Mouse (Mus musculus) E14TG2a.4 (cell line): Measurements from ENCODE around the gene Dgat2.

Source experiments
- H3K27me3 ChIP-seq: 2 replicates; pipeline ENCODE4 v1.6.1; 2014; ENCODE audit warnings: low read length, control low read depth; ENCODE audit not compliant: insufficient read depth
- H3K36me3 ChIP-seq: 2 replicates; pipeline ENCODE4 v1.6.1; 2014; ENCODE audit warnings: low read length, control low read depth; ENCODE audit not compliant: insufficient read depth
- H3K4me1 ChIP-seq: replicated peaks from 2 replicates; pipeline ENCODE4 v1.6.1; 2014; ENCODE audit warnings: low read depth, low read length, control low read depth
- H3K4me3 ChIP-seq: replicated peaks from 2 replicates; pipeline ENCODE4 v1.5.1; 2014; ENCODE audit warnings: mild to moderate bottlenecking, low read length
- H3K9me3 ChIP-seq: 2 replicates; pipeline ENCODE4 v1.6.1; 2014; ENCODE audit warnings: low read length, control low read depth
- CTCF ChIP-seq: conservative IDR thresholded peaks from 2 replicates; pipeline ENCODE4 v1.5.1; 2014; ENCODE audit warnings: low read length
- NANOG ChIP-seq: IDR thresholded peaks from 2 replicates; pipeline ENCODE4 v1.6.1; 2014; ENCODE audit warnings: borderline replicate concordance, low read length, mixed read lengths
- POU5F1 ChIP-seq: IDR thresholded peaks from 2 replicates; pipeline ENCODE4 v1.6.1; 2014; ENCODE audit warnings: low read length, borderline replicate concordance

Gene Dgat2

DNA sequence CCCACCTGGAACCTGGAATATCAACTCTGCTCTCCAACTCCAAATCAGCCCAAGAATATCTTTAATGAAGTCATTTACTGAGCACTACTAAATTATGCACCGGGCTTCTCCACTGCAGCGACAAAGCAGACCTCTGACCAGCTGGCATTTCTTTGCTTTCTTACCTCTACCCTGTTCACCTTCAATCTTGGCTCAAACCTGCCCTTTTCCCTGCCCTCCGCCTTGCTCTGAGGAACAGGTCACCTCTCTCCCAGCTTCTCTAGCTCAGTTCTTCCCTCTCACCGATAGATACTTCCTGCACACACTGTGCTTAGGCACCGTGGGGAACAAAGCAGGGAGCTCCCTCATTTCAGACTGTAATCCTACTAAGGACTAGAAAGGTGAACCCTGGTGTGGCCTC, 59.9 kb downstream of the Dgat2 start:
- peaks cover 12% of the 10 kb centered on the region for H3K9me3 ChIP-seq
- no peaks in the 10 kb centered on the region for H3K27me3 ChIP-seq
- H3K4me3 ChIP-seq, result 0 out of 2 replicates have a peak overlapping the region, but pooled peaks have one; percentile 10
- H3K36me3 ChIP-seq, result 0 out of 2 replicates have a peak, but pooled peaks cover 2% of the 10 kb centered on the region
- H3K4me1 ChIP-seq, result peaks cover 26% of the 10 kb centered on the region
- TF ChIP-seq NANOG (no peak), POU5F1 (no peak), CTCF (no peak)

DNA sequence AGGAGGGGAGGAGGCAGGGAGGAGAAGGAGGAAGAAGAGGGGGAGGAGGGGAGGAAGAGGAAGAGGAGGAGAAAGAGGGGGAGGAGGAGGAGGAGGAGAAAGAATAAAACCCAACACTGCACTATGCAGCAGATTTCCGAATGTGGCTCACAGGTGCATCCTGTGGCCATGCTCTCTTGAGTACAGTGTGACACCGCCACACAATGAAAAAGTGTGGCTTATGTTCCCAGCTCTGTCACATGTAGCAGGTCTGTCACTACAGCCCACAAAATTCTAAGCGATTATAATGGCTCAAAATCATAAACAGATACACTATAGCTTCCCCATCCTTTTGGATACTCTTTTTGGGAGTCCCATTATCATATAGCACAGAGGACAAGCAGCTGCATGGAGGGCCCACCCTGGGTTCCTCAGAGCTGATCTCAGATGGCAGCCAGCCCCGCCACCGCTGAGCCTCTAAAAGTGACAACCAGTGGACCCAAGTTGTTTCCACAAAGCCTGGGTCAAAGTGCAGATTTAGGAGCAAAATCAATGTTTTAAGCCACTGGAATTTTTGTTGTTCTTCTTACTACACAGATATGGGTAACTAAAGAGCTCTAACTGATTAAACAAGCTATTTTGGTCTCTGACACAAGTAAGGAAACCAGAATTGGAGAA, 61.5 kb downstream of the Dgat2 start:
- TF ChIP-seq CTCF (no peak), POU5F1 (no peak), NANOG (no peak)
- peaks cover 10% of the 10 kb centered on the region for H3K4me1 ChIP-seq
- H3K9me3 ChIP-seq, result peaks cover 12% of the 10 kb centered on the region
- H3K27me3 ChIP-seq, result no peaks in the 10 kb centered on the region
- H3K4me3 ChIP-seq, result no peak overlapping the region
- 0 out of 2 replicates have a peak, but pooled peaks cover 2% of the 10 kb centered on the region for H3K36me3 ChIP-seq

DNA sequence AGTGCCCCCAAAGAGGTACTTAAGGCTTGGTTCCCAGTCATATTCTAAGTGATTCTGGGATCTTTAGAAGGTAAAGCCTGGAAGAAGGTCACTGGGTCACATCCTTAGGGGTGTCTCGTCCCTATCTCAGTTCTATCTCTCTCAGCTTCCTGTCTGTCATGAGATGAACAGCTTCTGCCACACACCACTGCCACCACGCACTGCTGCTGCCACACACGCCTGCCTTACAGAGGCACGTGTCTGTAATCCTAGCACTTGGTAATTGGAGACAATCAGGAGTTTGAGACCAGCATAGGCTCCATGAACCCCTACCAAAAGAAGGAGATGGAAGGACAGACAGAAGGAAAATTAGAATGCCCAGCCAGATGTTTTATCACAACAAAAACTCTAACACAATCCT, 62.4 kb downstream of the Dgat2 start:
- H3K4me1 ChIP-seq, result peaks cover 6% of the 10 kb centered on the region
- TF ChIP-seq NANOG (no peak), CTCF (no peak), POU5F1 (no peak)
- 0 out of 2 replicates have a peak, but pooled peaks cover 6% of the 10 kb centered on the region for H3K36me3 ChIP-seq
- peaks cover 12% of the 10 kb centered on the region for H3K9me3 ChIP-seq
- no peak overlapping the region for H3K4me3 ChIP-seq
- no peaks in the 10 kb centered on the region for H3K27me3 ChIP-seq

DNA sequence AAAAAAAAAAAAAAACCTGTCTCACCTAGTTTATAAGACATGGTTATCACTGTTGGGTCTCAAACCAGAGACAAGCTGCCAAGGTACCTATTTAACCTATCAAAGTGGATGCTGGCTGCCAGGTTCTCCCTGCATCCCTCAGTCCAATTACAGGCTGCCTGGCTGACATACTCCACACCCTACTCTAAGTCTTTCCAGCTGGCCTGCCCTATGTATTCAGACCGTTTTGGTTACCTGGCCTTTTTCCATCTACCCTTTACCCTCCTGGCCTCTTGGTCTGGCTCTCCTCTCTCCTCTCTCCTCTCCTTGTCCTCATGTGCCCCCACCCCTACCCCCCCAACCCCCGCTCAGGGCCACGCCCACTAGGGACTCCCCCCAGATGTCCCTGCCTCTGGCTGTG, 65.7 kb downstream of the Dgat2 start:
- peaks cover 13% of the 10 kb centered on the region; the same call in 1 of the 2 replicates for H3K36me3 ChIP-seq
- H3K9me3 ChIP-seq, result no peaks in the 10 kb centered on the region
- TF ChIP-seq CTCF (no peak), NANOG (no peak), POU5F1 (no peak)
- no peak overlapping the region for H3K4me3 ChIP-seq
- no peaks in the 10 kb centered on the region for H3K27me3 ChIP-seq
- H3K4me1 ChIP-seq, result no peaks in the 10 kb centered on the region

DNA sequence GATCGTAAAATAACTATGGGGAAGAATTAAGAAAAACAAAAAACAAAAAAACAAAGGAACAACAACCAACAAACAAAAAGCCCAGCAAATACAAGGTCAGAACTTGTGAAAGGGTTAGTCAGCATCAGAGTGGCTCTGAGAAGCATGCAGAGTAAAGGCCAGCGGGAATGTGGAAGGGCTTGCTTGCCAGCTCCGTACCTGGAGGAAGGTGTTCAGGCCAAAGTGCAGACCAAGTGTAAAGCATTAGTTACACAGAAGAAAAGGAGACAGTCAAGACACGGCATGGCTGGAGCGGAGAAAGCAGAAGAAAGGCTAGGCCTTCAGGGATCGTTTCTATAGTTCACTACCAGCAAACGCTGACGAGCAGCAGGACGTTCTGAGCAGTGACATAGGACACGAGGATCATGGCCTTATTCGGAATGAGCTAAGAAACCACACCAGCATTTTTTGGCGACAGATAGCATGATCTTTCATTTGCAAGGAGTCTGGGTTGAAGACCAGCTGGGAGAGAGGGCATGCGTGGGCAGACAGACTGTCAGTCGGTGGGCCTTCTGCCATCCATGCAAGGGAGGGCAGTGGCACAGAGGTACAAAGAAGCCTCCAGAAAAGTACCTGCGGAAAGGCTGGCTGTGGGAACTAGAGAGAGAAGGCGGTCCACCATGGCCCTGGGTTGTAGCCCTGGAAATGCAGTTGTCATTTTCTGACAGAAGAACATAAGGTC, 68.4 kb downstream of the Dgat2 start:
- H3K9me3 ChIP-seq, result no peaks in the 10 kb centered on the region
- peaks cover 13% of the 10 kb centered on the region; the same call in 1 of the 2 replicates for H3K36me3 ChIP-seq
- no peak overlapping the region for H3K4me3 ChIP-seq
- TF ChIP-seq CTCF, result no peak
- no peak for TF ChIP-seq POU5F1
- no peak for TF ChIP-seq NANOG
- peaks cover 12% of the 10 kb centered on the region for H3K4me1 ChIP-seq
- H3K27me3 ChIP-seq, result no peaks in the 10 kb centered on the region

DNA sequence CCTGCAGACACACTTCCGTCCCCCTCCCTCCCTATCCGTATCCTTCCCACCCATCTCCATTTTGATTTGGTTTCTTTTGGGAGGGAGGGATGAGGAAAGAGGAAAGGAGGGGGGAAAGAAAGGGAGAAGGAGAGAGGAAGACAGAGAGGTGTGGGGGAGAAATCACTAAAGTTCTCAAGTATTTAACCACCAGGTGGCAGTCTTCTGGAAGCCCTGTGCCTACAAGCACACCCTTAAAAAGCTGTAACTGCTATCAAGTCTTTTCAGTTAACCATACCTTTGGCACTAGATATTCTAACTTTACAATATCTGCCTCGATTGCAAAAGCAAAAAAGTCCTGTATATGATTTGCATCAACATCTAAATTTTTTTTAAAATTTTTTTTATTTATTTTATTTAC, 75.0 kb downstream of the Dgat2 start:
- H3K9me3 ChIP-seq, result no peaks in the 10 kb centered on the region
- no peak overlapping the region for H3K4me3 ChIP-seq
- no peaks in the 10 kb centered on the region for H3K36me3 ChIP-seq
- H3K27me3 ChIP-seq, result no peaks in the 10 kb centered on the region
- peaks cover 15% of the 10 kb centered on the region for H3K4me1 ChIP-seq
- TF ChIP-seq NANOG (no peak), POU5F1 (no peak), CTCF (peak; percentile 52)

DNA sequence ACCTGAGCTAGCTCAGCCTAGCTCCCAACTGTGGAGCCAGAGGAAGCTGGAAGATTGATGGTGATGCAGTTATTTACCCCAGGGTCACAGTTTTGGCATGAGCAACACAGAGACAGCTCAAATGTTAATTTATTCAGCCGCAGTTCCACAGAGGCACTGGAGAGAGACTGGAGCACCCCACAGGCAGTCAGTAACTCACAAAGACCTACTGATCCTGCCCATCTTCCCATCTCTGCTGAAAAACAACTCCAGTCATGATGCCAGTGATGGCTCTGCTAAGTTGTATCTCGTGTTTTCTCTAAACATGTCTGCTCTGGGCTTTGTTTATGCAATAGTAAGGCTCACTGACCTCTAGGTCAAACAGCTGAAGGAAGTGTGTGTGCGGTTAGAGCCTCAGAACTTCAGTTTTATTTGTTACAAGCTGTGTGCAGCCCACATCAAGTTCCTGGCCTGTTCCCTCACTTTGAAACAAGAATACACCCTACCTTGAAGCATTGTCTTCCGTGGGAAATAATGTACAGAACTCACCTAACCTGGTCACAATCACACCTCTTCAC, 75.7 kb downstream of the Dgat2 start:
- TF ChIP-seq CTCF (no peak), POU5F1 (no peak), NANOG (no peak)
- Histone ChIP-seq H3K9me3 (no peaks in the 10 kb centered on the region), H3K27me3 (no peaks in the 10 kb centered on the region), H3K36me3 (no peaks in the 10 kb centered on the region), H3K4me1 (peaks cover 22% of the 10 kb centered on the region), H3K4me3 (no peak overlapping the region)
